26 mouse cellular contexts compared by ENCODE assay signal in genomic region chr17:6117148-6117725, GRCm38 (mm10). TPM values are rescaled to one million over a fixed set of nuclear protein-coding genes. Genes with fewer than 3 reads are reported as not detected.
A peak's percentile ranks its signal among the peaks of the same experiment; 100 is the strongest.
DNase-seq lines count a peak whose midpoint lies in the region; ATAC-seq and TF ChIP-seq lines count a peak whose summit lies in the region.
"Had no signal": no experiment of that assay in that cellular context is flagged by ENCODE, and none has a peak within 500 bp of the region (broad histone marks: within the 10 kb centered on the region; RNA-seq: fewer than 3 reads in every experiment).

No protein-coding gene starts in this region.

- TF ChIP-seq EP300 in stomach, postnatal 0 days (optimal IDR thresholded peaks at IDR 0.05), result no peak

- H3K4me2 ChIP-seq in heart, embryonic 13.5 days, result no peak overlapping the region
- H3K4me2 ChIP-seq in stomach, embryonic 15.5 days, result no peak overlapping the region
- H3K4me2 ChIP-seq in stomach, postnatal 0 days (replicated peaks; ENCODE audit: low read depth), result no peak overlapping the region
- no peak overlapping the region for H3K4me2 ChIP-seq in midbrain, postnatal 0 days (ENCODE audit: low read depth, low read length, poor library complexity, severe bottlenecking)
- H3K4me2 ChIP-seq: embryonic facial prominence, embryonic 15.5 days; hindbrain, embryonic 14.5 days; limb, embryonic 12.5 days; liver, embryonic 11.5 days; lung, embryonic 15.5 days; midbrain, embryonic 12.5 days had no signal

- intact Hi-C loops in heart, postnatal 14 days (cut with DNase I), result no loop called here

- DNase-seq in heart, postnatal 14 days, result no peak
- no peak for DNase-seq in stomach, postnatal 0 days (ENCODE audit: low spot score)
- DNase-seq in NIH3T3 (ENCODE audit: low read depth), result peak; percentile 66
- no peak for DNase-seq in midbrain, postnatal 0 days (ENCODE audit: low spot score)
- no peak for DNase-seq in spleen, postnatal 36 days (ENCODE audit: low spot score in 2 of 2)
- DNase-seq: adrenal gland, postnatal 36 days; cerebellum, adult 9-10 months; gastrocnemius, postnatal 14 days; kidney, adult 8-10 months; kidney, postnatal 10 days; layer of hippocampus, adult 9-11 months; lung, postnatal 36 days; right cerebral cortex, postnatal 14 days; thymus, adult 2 months; thymus, postnatal 36 days had no signal

- no peaks in the 10 kb centered on the region for H3K9me3 ChIP-seq in heart, embryonic 13.5 days
- H3K9me3 ChIP-seq in stomach, embryonic 15.5 days, result no peaks in the 10 kb centered on the region
- no peaks in the 10 kb centered on the region for H3K9me3 ChIP-seq in stomach, postnatal 0 days (ENCODE audit: control insufficient read depth, low read length)
- H3K9me3 ChIP-seq in midbrain, postnatal 0 days (ENCODE audit: low read length), result no peaks in the 10 kb centered on the region
- H3K9me3 ChIP-seq: embryonic facial prominence, embryonic 15.5 days; heart, embryonic 10.5 days; limb, embryonic 12.5 days; lung, embryonic 15.5 days; megakaryocyte, embryonic 14.5 days; midbrain, embryonic 12.5 days had no signal

- no peak for TF ChIP-seq CTCF in stomach, postnatal 0 days (IDR thresholded peaks at IDR 0.05; ENCODE audit: low read depth)
- TF ChIP-seq CTCF in midbrain, postnatal 0 days (IDR thresholded peaks at IDR 0.05), result no peak

- WGBS in heart, embryonic 13.5 days, result 74% methylated on average over 4 of the region's 4 CpGs
- 65% methylated on average over 4 of the region's 4 CpGs for WGBS in stomach, embryonic 15.5 days
- 56% methylated on average over 4 of the region's 4 CpGs for WGBS in stomach, postnatal 0 days
- 76% methylated on average over 4 of the region's 4 CpGs for WGBS in midbrain, postnatal 0 days

- H3K27ac ChIP-seq in heart, embryonic 13.5 days (replicated peaks), result peak overlapping the region; percentile 36; the same call in 1 of the 2 replicates
- H3K27ac ChIP-seq in stomach, embryonic 15.5 days, result 0 out of 2 replicates have a peak overlapping the region, but pooled peaks have one; percentile 10
- no peak overlapping the region for H3K27ac ChIP-seq in stomach, postnatal 0 days (replicated peaks)
- H3K27ac ChIP-seq in midbrain, postnatal 0 days (ENCODE audit: low read depth, low read length), result no peak overlapping the region
- H3K27ac ChIP-seq: heart, embryonic 10.5 days; hindbrain, embryonic 14.5 days; lung, embryonic 15.5 days; midbrain, embryonic 12.5 days had no signal

- no peak overlapping the region for H3K4me3 ChIP-seq in heart, embryonic 13.5 days
- no peak overlapping the region for H3K4me3 ChIP-seq in stomach, embryonic 15.5 days (replicated peaks)
- no peak overlapping the region for H3K4me3 ChIP-seq in stomach, postnatal 0 days (ENCODE audit: low read depth, low read length)
- H3K4me3 ChIP-seq in midbrain, postnatal 0 days (ENCODE audit: low read depth, low read length), result no peak overlapping the region
- H3K4me3 ChIP-seq: embryonic facial prominence, embryonic 15.5 days; heart, embryonic 10.5 days; limb, embryonic 12.5 days; lung, embryonic 15.5 days; megakaryocyte, embryonic 14.5 days; midbrain, embryonic 12.5 days had no signal

- peaks cover 13% of the 10 kb centered on the region for H3K4me1 ChIP-seq in heart, embryonic 13.5 days
- no peaks in the 10 kb centered on the region; the same call in 1 of the 2 replicates for H3K4me1 ChIP-seq in stomach, embryonic 15.5 days
- no peaks in the 10 kb centered on the region for H3K4me1 ChIP-seq in stomach, postnatal 0 days (replicated peaks; ENCODE audit: control insufficient read depth, insufficient read depth)
- no peaks in the 10 kb centered on the region for H3K4me1 ChIP-seq in midbrain, postnatal 0 days (ENCODE audit: insufficient read depth, low read length)
- H3K4me1 ChIP-seq: megakaryocyte, embryonic 14.5 days had no signal

- no peak overlapping the region for H3K9ac ChIP-seq in heart, embryonic 13.5 days
- no peak overlapping the region for H3K9ac ChIP-seq in stomach, embryonic 15.5 days
- no peak overlapping the region for H3K9ac ChIP-seq in stomach, postnatal 0 days (ENCODE audit: low read length)
- H3K9ac ChIP-seq in midbrain, postnatal 0 days (replicated peaks; ENCODE audit: low read length, poor library complexity, severe bottlenecking), result no peak overlapping the region
- H3K9ac ChIP-seq: embryonic facial prominence, embryonic 15.5 days; hindbrain, embryonic 14.5 days; limb, embryonic 12.5 days; lung, embryonic 15.5 days; midbrain, embryonic 12.5 days had no signal

- ATAC-seq in heart, embryonic 13.5 days (ENCODE audit: extremely low read depth, insufficient number of reproducible peaks, low FRiP score, low TSS enrichment), result no peak
- no peak for ATAC-seq in stomach, embryonic 15.5 days (ENCODE audit: insufficient read depth, low FRiP score, low read depth)
- no peak for ATAC-seq in stomach, postnatal 0 days (ENCODE audit: low FRiP score, low TSS enrichment)
- ATAC-seq in midbrain, postnatal 0 days (ENCODE audit: low FRiP score), result no peak
- ATAC-seq: forebrain, embryonic 14.5 days had no signal

- H3K36me3 ChIP-seq in heart, embryonic 13.5 days, result peaks cover 23% of the 10 kb centered on the region
- H3K36me3 ChIP-seq in stomach, embryonic 15.5 days, result 0 out of 2 replicates have a peak, but pooled peaks cover 3% of the 10 kb centered on the region
- 0 out of 2 replicates have a peak, but pooled peaks cover 2% of the 10 kb centered on the region for H3K36me3 ChIP-seq in stomach, postnatal 0 days (ENCODE audit: control insufficient read depth, insufficient read depth, low read length)
- 0 out of 2 replicates have a peak, but pooled peaks cover 3% of the 10 kb centered on the region for H3K36me3 ChIP-seq in midbrain, postnatal 0 days (ENCODE audit: insufficient read depth, low read length)

- no peaks in the 10 kb centered on the region for H3K27me3 ChIP-seq in heart, embryonic 13.5 days (replicated peaks)
- no peaks in the 10 kb centered on the region for H3K27me3 ChIP-seq in stomach, embryonic 15.5 days (replicated peaks)
- no peaks in the 10 kb centered on the region for H3K27me3 ChIP-seq in stomach, postnatal 0 days (ENCODE audit: control insufficient read depth, insufficient read depth, low read length)
- no peaks in the 10 kb centered on the region for H3K27me3 ChIP-seq in midbrain, postnatal 0 days (ENCODE audit: insufficient read depth, low read length)
- H3K27me3 ChIP-seq: embryonic facial prominence, embryonic 15.5 days; limb, embryonic 12.5 days; lung, embryonic 15.5 days; midbrain, embryonic 12.5 days had no signal

RNA-seq across cellular contexts. Expression of gene Tulp4, which starts 11.0 kb away (rescaled TPM):
- 60.6 and 68.2 TPM in 2 replicates for polyA plus RNA-seq in heart, embryonic 13.5 days (2015; fragmentation: Nextera tagmentation; extraction: Ambion mirVana)
- total RNA-seq in heart, postnatal 14 days (2021), result 100 to 1,000 TPM; 113 to 115 TPM
- polyA plus RNA-seq in stomach, embryonic 15.5 days (2015; fragmentation: Nextera tagmentation; extraction: Ambion mirVana), result 89.6 and 114 TPM in 2 replicates
- 33.6 and 39.3 TPM in 2 replicates for polyA plus RNA-seq in stomach, postnatal 0 days (2015; fragmentation: Nextera tagmentation; extraction: Ambion mirVana)
- 268 and 400 TPM in 2 replicates for total RNA-seq in midbrain, postnatal 0 days (2014; rRNA removed)
- 74.3 and 87.9 TPM in 2 replicates for polyA plus RNA-seq in midbrain, postnatal 0 days (2015; fragmentation: Nextera tagmentation; extraction: Ambion mirVana)

RNA-seq across cellular contexts. Expression of gene Gtf2h5, which starts 37.7 kb away (rescaled TPM):
- 126 and 154 TPM in 2 replicates for polyA plus RNA-seq in heart, embryonic 13.5 days (2015; fragmentation: Nextera tagmentation; extraction: Ambion mirVana)
- total RNA-seq in heart, postnatal 14 days (2021), result 10 to 100 TPM; 72.2 to 74.7 TPM
- polyA plus RNA-seq in stomach, embryonic 15.5 days (2015; fragmentation: Nextera tagmentation; extraction: Ambion mirVana), result 163 and 172 TPM in 2 replicates
- polyA plus RNA-seq in stomach, postnatal 0 days (2015; fragmentation: Nextera tagmentation; extraction: Ambion mirVana), result 128 and 141 TPM in 2 replicates
- total RNA-seq in midbrain, postnatal 0 days (2014; rRNA removed), result 48.7 and 68.7 TPM in 2 replicates
- 236 and 243 TPM in 2 replicates for polyA plus RNA-seq in midbrain, postnatal 0 days (2015; fragmentation: Nextera tagmentation; extraction: Ambion mirVana)

RNA-seq across cellular contexts. Expression of gene Serac1, which starts 37.7 kb away (rescaled TPM):
- 5.1 and 5.6 TPM in 2 replicates for polyA plus RNA-seq in heart, embryonic 13.5 days (2015; fragmentation: Nextera tagmentation; extraction: Ambion mirVana)
- total RNA-seq in heart, postnatal 14 days (2021), result 1 to 10 TPM; 7.6 to 7.9 TPM
- 4.4 and 4.5 TPM in 2 replicates for polyA plus RNA-seq in stomach, embryonic 15.5 days (2015; fragmentation: Nextera tagmentation; extraction: Ambion mirVana)
- polyA plus RNA-seq in stomach, postnatal 0 days (2015; fragmentation: Nextera tagmentation; extraction: Ambion mirVana), result 1.4 and 1.5 TPM in 2 replicates
- 14.3 and 22.3 TPM in 2 replicates for total RNA-seq in midbrain, postnatal 0 days (2014; rRNA removed)
- 6.7 and 6.8 TPM in 2 replicates for polyA plus RNA-seq in midbrain, postnatal 0 days (2015; fragmentation: Nextera tagmentation; extraction: Ambion mirVana)

Comparison
In these comparisons a context has a peak if more than half of its experiments do, and no peak if none do; other contexts are left out.
1. H3K27ac ChIP-seq: peak in heart, embryonic 13.5 days (single experiment) and stomach, embryonic 15.5 days (single experiment); none in stomach, postnatal 0 days (single experiment) and midbrain, postnatal 0 days (single experiment).